Mouse (Mus musculus) urinary bladder, postnatal 14 days (tissue): ENCODE measurements around the gene Fstl3.

Source experiments
- DNase-seq: peaks from one replicate; pipeline ENCODE4 v3.0.0; 2021; ENCODE audit warnings: low spot score

The Fstl3 gene

GRCm38 (mm10) chr10:79811736-79812637 is 34.9 kb downstream of the Fstl3 start:
- peak; percentile 85 for DNase-seq

- no peak for DNase-seq
These were observed 37.3 kb downstream of the Fstl3 start for GRCm38 (mm10) chr10:79814271-79814842.

DNA sequence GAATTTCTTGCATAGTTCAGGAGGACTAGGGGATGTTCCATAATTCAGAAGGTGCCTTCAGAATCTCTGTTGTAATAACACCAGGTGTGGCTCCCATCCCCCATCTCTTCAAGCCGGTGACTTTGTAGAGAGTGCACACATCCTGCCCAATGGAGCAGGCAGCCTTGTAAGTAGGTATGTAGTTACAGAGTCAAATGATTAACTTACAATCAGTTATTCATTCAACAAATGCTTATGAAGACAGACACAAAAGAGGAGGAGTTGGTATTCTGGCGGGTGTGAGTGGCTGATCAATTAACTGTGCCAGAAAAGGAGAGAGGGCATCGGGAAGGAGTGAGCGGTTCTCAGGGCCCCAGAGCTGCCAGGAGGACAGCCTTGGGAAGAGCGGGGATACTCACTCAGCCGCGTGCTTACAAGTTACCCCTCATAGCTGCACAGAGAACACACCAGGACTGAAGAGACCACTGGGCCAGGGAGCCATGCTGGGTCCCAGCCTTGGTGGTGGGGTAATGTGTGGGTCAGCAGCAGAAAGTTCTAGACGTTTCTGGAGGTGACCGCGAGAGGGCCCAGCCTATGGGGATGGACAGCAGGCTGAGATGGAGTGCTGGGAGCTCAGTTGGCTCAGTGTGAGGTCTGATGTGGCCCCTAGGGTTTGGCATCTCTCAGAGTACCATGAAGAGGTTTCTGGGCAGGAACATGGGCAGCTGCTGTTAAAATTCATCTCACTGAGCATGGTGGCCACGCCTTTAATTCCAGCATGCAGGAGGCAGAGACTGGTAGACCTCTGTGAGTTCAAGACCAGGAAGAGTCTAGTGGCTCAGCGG is 38.8 kb downstream of the Fstl3 start:
- no peak for DNase-seq

DNA sequence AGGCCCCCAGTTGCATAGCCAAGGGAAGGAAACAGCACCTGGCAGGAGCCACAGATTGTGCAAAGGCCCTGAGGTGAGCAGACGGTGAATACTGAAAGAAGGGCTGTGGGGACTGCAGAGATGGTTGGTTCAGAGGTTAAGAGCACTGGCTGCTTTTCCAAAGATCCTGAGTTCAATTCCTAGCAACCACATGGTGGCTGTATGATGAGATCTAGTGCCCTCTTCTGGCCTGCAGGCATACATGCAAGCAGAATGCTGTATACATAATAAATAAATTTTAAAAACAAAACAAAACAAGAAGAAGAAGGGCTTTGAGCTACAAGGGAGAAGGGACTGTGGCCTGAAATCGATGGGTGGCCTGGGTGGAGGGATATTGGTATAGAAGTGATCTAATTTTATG is 40.0 kb downstream of the Fstl3 start:
- DNase-seq, result no peak

- peak; percentile 43 for DNase-seq
These were observed 41.2 kb downstream of the Fstl3 start for GRCm38 (mm10) chr10:79818225-79818624.

DNA sequence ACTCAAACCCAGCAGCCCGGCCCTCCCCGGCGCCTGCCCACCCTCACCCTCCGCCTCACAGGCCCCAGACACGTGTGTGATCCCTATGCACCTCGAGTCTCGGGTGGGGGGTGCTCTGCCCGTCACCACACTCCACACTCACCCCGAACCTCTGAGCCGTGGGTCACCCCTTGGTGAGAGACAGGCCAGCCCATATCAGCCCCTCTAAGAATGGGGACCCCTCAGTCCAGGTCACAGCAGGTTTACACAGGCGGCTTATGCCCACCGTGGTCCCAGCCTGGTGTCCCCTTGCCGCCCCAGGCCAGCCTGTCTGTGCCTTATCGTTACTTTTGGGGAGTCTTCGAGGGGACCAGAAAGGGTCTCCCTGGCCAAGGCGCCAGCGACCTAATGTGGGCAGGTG is 42.5 kb downstream of the Fstl3 start:
- no peak for DNase-seq

DNA sequence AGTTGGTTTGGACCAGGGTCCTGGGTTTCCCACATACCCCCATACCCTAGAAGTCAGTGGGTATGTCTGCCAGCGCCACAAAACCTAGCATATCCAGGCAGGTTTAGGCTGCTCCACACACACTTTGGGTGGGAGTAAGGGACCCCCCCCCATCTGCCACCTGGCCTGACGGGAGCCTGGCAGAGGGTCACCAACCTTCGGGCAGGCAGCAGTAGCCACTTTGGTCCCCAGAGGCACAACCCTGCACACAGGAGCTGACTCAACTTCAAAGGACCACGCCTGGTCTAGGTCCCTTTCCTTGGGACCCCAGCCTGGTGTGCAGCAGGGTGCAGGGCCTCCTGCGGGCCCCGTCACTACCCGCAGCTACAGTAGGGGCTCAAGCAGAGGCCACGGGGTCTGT is 43.2 kb downstream of the Fstl3 start:
- no peak for DNase-seq

GRCm38 (mm10) chr10:79820782-79821181 is 43.7 kb downstream of the Fstl3 start, which contains the start of gene Misp:
Gene Misp (plus strand): TSS chr10:79820989.
- no peak for DNase-seq

DNA sequence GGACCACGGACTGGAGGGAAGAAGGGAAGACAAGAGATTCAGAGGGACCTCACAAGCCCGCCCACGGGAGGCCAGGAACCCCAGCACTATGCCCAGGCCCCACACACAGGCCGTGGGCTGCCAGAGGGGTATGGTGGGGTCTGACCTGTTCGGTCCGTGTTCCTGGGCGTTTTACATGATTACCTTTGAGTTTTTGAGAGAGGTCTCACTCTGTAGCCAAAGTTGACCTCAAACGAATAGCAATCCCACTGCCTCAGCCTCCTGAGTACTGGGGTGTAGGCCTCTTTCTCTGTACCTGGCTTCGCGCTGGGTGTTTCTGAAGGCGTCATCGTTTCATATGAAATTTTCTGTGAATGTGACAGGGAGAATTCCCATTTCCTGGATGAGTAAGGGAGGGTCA is 44.7 kb downstream of the Fstl3 start:
- no peak for DNase-seq

DNA sequence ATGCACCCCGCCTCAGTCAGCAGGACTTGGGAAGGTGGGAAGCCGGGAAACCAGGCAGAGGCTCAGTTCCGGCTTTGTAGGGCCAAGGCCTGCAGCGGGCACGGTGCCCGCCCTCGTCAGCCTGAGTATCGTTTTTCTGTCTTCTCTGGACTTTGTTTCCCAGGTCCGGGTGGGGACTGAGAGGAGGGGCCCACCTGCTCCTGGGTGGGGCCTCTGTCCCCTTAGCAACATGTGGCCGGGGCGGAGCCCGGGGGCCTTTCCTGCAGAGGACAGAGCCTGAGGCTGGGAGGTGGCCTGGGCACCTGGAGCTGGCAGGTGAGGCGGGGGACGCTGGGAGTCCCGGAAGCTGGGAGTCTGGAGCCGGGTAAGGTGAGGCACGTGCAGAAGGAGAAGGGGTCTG is 45.3 kb downstream of the Fstl3 start:
- no peak for DNase-seq

- DNase-seq, result no peak
These were observed 45.9 kb downstream of the Fstl3 start for GRCm38 (mm10) chr10:79823011-79823410.

DNA sequence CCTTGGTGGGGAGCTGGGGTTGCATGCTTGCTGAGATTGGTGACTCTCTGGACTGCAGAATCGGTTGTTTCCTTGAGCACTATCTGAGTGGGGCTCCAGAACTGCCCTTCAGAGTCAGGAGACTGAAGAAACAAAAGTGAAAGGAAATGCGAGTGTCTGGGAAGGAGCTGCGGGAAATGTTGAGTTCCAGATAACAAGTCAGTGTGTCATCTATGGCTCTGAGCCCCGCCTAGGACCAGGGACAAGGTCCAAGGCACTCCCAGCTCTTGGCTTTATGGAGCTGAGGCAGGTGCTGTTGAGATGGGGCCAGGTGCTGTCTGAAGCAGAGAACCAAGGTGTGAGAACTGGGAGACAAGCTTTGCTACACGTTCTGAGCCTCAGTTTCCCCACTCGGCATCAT is 47.3 kb downstream of the Fstl3 start:
- DNase-seq, result no peak

DNA sequence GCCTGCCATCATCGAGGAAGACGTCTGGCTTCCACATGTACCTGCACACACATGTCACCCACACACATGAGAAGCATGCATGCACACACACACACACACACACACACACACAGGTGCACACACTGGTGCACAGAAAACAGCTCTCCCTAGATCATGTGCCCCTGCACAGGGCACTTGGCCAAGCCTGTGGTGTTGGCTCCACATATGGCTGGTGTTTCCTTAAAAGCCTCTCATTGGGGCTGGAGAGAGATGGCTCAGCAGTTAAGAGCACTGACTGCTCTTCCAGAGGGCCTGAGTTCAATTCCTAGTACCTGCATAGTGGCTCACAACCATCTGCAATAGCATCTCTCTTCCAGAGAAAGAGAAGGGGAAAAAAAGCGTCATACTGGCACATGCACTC is 54.5 kb downstream of the Fstl3 start:
- no peak for DNase-seq
